In genomic region chr1:167648670-167649069, GRCm38 (mm10) we compare ENCODE assay signal across 22 mouse cellular contexts. TPM values are rescaled to one million over a fixed set of nuclear protein-coding genes. Genes with fewer than 3 reads are reported as not detected.
DNase-seq lines count a peak whose midpoint lies in the region; ATAC-seq and TF ChIP-seq lines count a peak whose summit lies in the region.
"Had no signal": no experiment of that assay in that cellular context is flagged by ENCODE, and none has a peak within 500 bp of the region (broad histone marks: within the 10 kb centered on the region; RNA-seq: fewer than 3 reads in every experiment).

No protein-coding gene starts in this region.

- DNase-seq in gastrocnemius, adult 2 months: no peak
- no peak for DNase-seq in gastrocnemius, postnatal 36 days
- peak; percentile 38 for DNase-seq in forelimb bud, embryonic 11.5 days (ENCODE audit: low read depth, low spot score)
- peak; percentile 56 for DNase-seq in limb, embryonic 14.5 days (ENCODE audit: low spot score)
- no peak for DNase-seq in layer of hippocampus, adult 9-10 months (ENCODE audit: low spot score)
- no peak for DNase-seq in hindbrain, postnatal 0 days (ENCODE audit: low spot score)
- no peak for DNase-seq in lung, adult 2 months
- DNase-seq: adrenal gland, postnatal 14 days; cerebellum, adult 11-12 months; cerebellum, adult 9-11 months; cerebellum, postnatal 36 days; gastrocnemius, postnatal 10 days had no signal

- no peak for TF ChIP-seq CTCF in gastrocnemius, adult 2 months (IDR thresholded peaks at IDR 0.05)
- TF ChIP-seq CTCF in hindbrain, postnatal 0 days (IDR thresholded peaks at IDR 0.05; ENCODE audit: low read depth): no peak
- no peak for TF ChIP-seq CTCF in lung, adult 2 months (IDR thresholded peaks at IDR 0.05; ENCODE audit: insufficient read depth, low read length)

- no peaks in the 10 kb centered on the region for H3K9me3 ChIP-seq in limb, embryonic 14.5 days (ENCODE audit: control insufficient read depth, low read length)
- H3K9me3 ChIP-seq in hindbrain, postnatal 0 days (ENCODE audit: low read length): no peaks in the 10 kb centered on the region
- H3K9me3 ChIP-seq: forebrain, embryonic 12.5 days; heart, embryonic 15.5 days; hindbrain, embryonic 13.5 days; intestine, embryonic 15.5 days had no signal

- no peak overlapping the region for H3K4me3 ChIP-seq in gastrocnemius, adult 2 months
- H3K4me3 ChIP-seq in limb, embryonic 14.5 days (replicated peaks; ENCODE audit: low read length): no peak overlapping the region
- H3K4me3 ChIP-seq in hindbrain, postnatal 0 days (ENCODE audit: low read length): no peak overlapping the region
- no peak overlapping the region for H3K4me3 ChIP-seq in lung, adult 2 months (replicated peaks; ENCODE audit: extremely low read depth, low read depth, low read length)
- H3K4me3 ChIP-seq: forebrain, embryonic 12.5 days; heart, adult 2 months; heart, embryonic 15.5 days; hindbrain, embryonic 13.5 days; intestine, embryonic 15.5 days had no signal

- H3K27ac ChIP-seq in gastrocnemius, adult 2 months: peak overlapping the region; percentile 24; the same call in 1 of the 2 replicates
- H3K27ac ChIP-seq in limb, embryonic 14.5 days (replicated peaks; ENCODE audit: low read depth, low read length): no peak overlapping the region
- no peak overlapping the region for H3K27ac ChIP-seq in hindbrain, postnatal 0 days
- H3K27ac ChIP-seq: forebrain, embryonic 12.5 days; heart, adult 2 months; heart, embryonic 15.5 days; hindbrain, embryonic 13.5 days; intestine, embryonic 15.5 days had no signal

- no peak overlapping the region; the same call in 1 of the 2 replicates for H3K4me2 ChIP-seq in limb, embryonic 14.5 days (replicated peaks; ENCODE audit: low read depth, low read length, severe bottlenecking)
- H3K4me2 ChIP-seq in hindbrain, postnatal 0 days (ENCODE audit: low read depth, low read length): no peak overlapping the region
- H3K4me2 ChIP-seq: forebrain, embryonic 12.5 days; heart, embryonic 11.5 days; heart, embryonic 15.5 days; hindbrain, embryonic 13.5 days; intestine, embryonic 15.5 days had no signal

- intact Hi-C loops in gastrocnemius, adult 2 months (cut with DNase I): no loop called here
- intact Hi-C loops in gastrocnemius, postnatal 36 days (cut with DNase I): no loop called here

- ATAC-seq in limb, embryonic 14.5 days (ENCODE audit: low FRiP score, low read depth): peak; percentile 59; the same call in 1 of the 2 replicates
- no peak for ATAC-seq in hindbrain, postnatal 0 days
- ATAC-seq: intestine, embryonic 15.5 days had no signal

- no peak for TF ChIP-seq POLR2A in limb, embryonic 14.5 days (IDR thresholded peaks at IDR 0.05; ENCODE audit: borderline replicate concordance, extremely low read depth, insufficient read depth, insufficient read length)
- TF ChIP-seq POLR2A in lung, adult 2 months (IDR thresholded peaks at IDR 0.05; ENCODE audit: borderline replicate concordance, extremely low read depth, low read depth, low read length): no peak

- no peaks in the 10 kb centered on the region for H3K36me3 ChIP-seq in limb, embryonic 14.5 days (ENCODE audit: control insufficient read depth, insufficient read depth, low read length)
- no peaks in the 10 kb centered on the region for H3K36me3 ChIP-seq in hindbrain, postnatal 0 days (ENCODE audit: insufficient read depth, low read length)
- H3K36me3 ChIP-seq: forebrain, embryonic 12.5 days; heart, embryonic 15.5 days; hindbrain, embryonic 13.5 days; intestine, embryonic 15.5 days had no signal

- 30% methylated on average over 3 of the region's 3 CpGs for WGBS in limb, embryonic 14.5 days
- 91% methylated on average over 3 of the region's 3 CpGs for WGBS in hindbrain, postnatal 0 days
- 82% methylated on average over 3 of the region's 3 CpGs for WGBS in lung, adult 2 months

- H3K27me3 ChIP-seq in limb, embryonic 14.5 days (ENCODE audit: control insufficient read depth, insufficient read depth, low read length): peaks cover 2% of the 10 kb centered on the region
- H3K27me3 ChIP-seq in hindbrain, postnatal 0 days (ENCODE audit: insufficient read depth, low read length): no peaks in the 10 kb centered on the region
- H3K27me3 ChIP-seq: intestine, embryonic 15.5 days had no signal

- H3K9ac ChIP-seq in limb, embryonic 14.5 days (ENCODE audit: low read depth, low read length, severe bottlenecking): no peak overlapping the region
- no peak overlapping the region for H3K9ac ChIP-seq in hindbrain, postnatal 0 days (replicated peaks; ENCODE audit: low read length)
- H3K9ac ChIP-seq: forebrain, embryonic 12.5 days; heart, embryonic 15.5 days; hindbrain, embryonic 13.5 days; intestine, embryonic 15.5 days had no signal

- peaks cover 15% of the 10 kb centered on the region; the same call in 1 of the 2 replicates for H3K4me1 ChIP-seq in limb, embryonic 14.5 days (ENCODE audit: control insufficient read depth, insufficient read depth, low read length)
- no peaks in the 10 kb centered on the region for H3K4me1 ChIP-seq in hindbrain, postnatal 0 days (ENCODE audit: insufficient read depth, low read length)
- H3K4me1 ChIP-seq in lung, adult 2 months (ENCODE audit: control insufficient read depth, insufficient read depth, low read length): peaks cover 4% of the 10 kb centered on the region; the same call in 1 of the 2 replicates
- H3K4me1 ChIP-seq: forebrain, embryonic 12.5 days; heart, embryonic 15.5 days; hindbrain, embryonic 13.5 days; intestine, embryonic 15.5 days had no signal

RNA-seq across cellular contexts. Expression of gene Lmx1a, which starts 40.4 kb away (rescaled TPM):
- total RNA-seq in gastrocnemius, adult 2 months (2021): under 1 TPM; 0.14 to 0.20 TPM
- total RNA-seq in gastrocnemius, postnatal 36 days (2021): under 1 TPM; 0.25 to 0.28 TPM
- polyA plus RNA-seq in limb, embryonic 14.5 days (2012; rRNA removed): 0.57 and 0.64 TPM in 2 replicates
- polyA plus RNA-seq in limb, embryonic 14.5 days (2014; fragmentation: Nextera tagmentation; extraction: Ambion mirVana): 0.37 and 0.51 TPM in 2 replicates
- total RNA-seq in hindbrain, postnatal 0 days (2014; rRNA removed): 7.8 and 12.5 TPM in 2 replicates
- polyA plus RNA-seq in hindbrain, postnatal 0 days (2015; fragmentation: Nextera tagmentation; extraction: Ambion mirVana): 4.9 and 5.7 TPM in 2 replicates
- polyA plus RNA-seq in lung, adult 2 months (2012; rRNA removed): not detected in 2 replicates
- total RNA-seq: adrenal gland, postnatal 14 days; heart, adult 2 months; heart, postnatal 14 days; hematopoietic stem cell, adult 5-6 weeks; MEL had no signal

RNA-seq across cellular contexts. Expression of gene Rxrg, which starts 50.5 kb away (rescaled TPM):
- total RNA-seq in gastrocnemius, adult 2 months (2021): 10 to 100 TPM; 58.4 to 59.6 TPM
- 10 to 100 TPM; 44.8 to 48.1 TPM for total RNA-seq in gastrocnemius, postnatal 36 days (2021)
- polyA plus RNA-seq in limb, embryonic 14.5 days (2012; rRNA removed): 16.9 and 17.9 TPM in 2 replicates
- polyA plus RNA-seq in limb, embryonic 14.5 days (2014; fragmentation: Nextera tagmentation; extraction: Ambion mirVana): 21.1 and 24.4 TPM in 2 replicates
- total RNA-seq in hindbrain, postnatal 0 days (2014; rRNA removed): 16.0 and 19.4 TPM in 2 replicates
- 22.3 and 23.5 TPM in 2 replicates for polyA plus RNA-seq in hindbrain, postnatal 0 days (2015; fragmentation: Nextera tagmentation; extraction: Ambion mirVana)
- polyA plus RNA-seq in lung, adult 2 months (2012; rRNA removed): 1.7 and 4.0 TPM in 2 replicates
- total RNA-seq: hematopoietic stem cell, adult 5-6 weeks; MEL had no signal
- polyA plus RNA-seq: C2C12 had no signal

Comparison
In these comparisons a context has a peak if more than half of its experiments do, and no peak if none do; other contexts are left out.
1. DNase-seq: peak in forelimb bud, embryonic 11.5 days (single experiment) and limb, embryonic 14.5 days (single experiment); none in gastrocnemius, adult 2 months (single experiment), gastrocnemius, postnatal 36 days (0 of 2), layer of hippocampus, adult 9-10 months (single experiment), hindbrain, postnatal 0 days (single experiment) and lung, adult 2 months (single experiment).